Mouse (Mus musculus) midbrain, embryonic 10.5 days (tissue): ENCODE data around the gene Acr. TPM values are rescaled to one million over a fixed set of nuclear protein-coding genes. Genes with fewer than 3 reads are reported as not detected.
A peak's percentile ranks its signal among the peaks of the same experiment; 100 is the strongest.

Experiments
- DNase-seq: peaks from one replicate; pipeline ENCODE4 v3.0.0-alpha.2; 2017; ENCODE audit warnings: low spot score
- H3K27ac ChIP-seq: fragments of 300-500 bp; sonication (generic); replicated peaks from 2 replicates; pipeline ENCODE4 v1.5.1; 2016; ENCODE audit warnings: mild to moderate bottlenecking
- H3K27me3 ChIP-seq: fragments of 300-500 bp; sonication (generic); 2 replicates; pipeline ENCODE4 v1.6.1; 2016; ENCODE audit warnings: low read depth, mild to moderate bottlenecking; ENCODE audit not compliant: poor library complexity, severe bottlenecking
- H3K36me3 ChIP-seq: fragments of 300-500 bp; sonication (generic); 2 replicates; pipeline ENCODE4 v1.6.1; 2016; ENCODE audit warnings: mild to moderate bottlenecking, moderate library complexity
- H3K4me1 ChIP-seq: fragments of 300-500 bp; sonication (generic); 2 replicates; pipeline ENCODE4 v1.6.1; 2016
- H3K4me3 ChIP-seq: fragments of 300-500 bp; sonication (generic); 2 replicates; pipeline ENCODE4 v1.5.1; 2016; ENCODE audit warnings: mild to moderate bottlenecking, moderate library complexity
- H3K9me3 ChIP-seq: fragments of 300-500 bp; sonication (generic); replicated peaks from 2 replicates; pipeline ENCODE4 v1.6.1; 2016; ENCODE audit warnings: mild to moderate bottlenecking
- WGBS: fragments of 180-500 bp; shearing (Covaris S2); methylation state at CpG from one replicate; pipeline ENCODE4 v1.1.7; 2016; 5-methylcytosine and 5-hydroxymethylcytosine counted together
- polyA plus RNA-seq: library from polyadenylated mRNA; unstranded; fragments of >200 nt; fragmentation: Nextera tagmentation; extraction: Ambion mirVana; gene quantifications from 2 replicates; pipeline ENCODE4 v1.2.1, GENCODE M21; 2016

Acr gene
- polyA plus RNA-seq, 1 experiment from 2014 or later, result 0.10 TPM

DNA sequence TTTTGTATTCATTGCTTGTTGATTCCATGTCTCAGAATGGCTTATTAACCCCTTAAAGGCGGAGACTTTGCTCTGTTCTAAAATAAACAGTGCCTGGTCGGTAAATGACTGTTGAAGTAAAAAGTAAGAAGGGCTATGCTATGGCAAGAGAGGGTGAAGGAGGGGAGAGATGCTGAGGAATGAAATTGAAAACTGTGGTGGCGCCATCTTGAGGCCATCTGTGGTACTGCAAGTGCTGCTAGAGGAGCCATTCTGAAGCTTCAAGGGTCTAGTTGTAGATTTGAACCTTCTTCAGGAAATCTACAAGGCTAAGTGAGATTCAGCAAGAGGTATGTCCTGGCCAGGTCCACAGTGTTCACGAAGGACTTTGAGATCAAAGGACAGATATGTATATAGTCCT is 37.8 kb upstream of the Acr start:
- Histone ChIP-seq H3K27me3 (peaks cover 30% of the 10 kb centered on the region), H3K36me3 (peaks cover 5% of the 10 kb centered on the region; the same call in 1 of the 2 replicates), H3K9me3 (no peaks in the 10 kb centered on the region), H3K4me1 (peaks cover 23% of the 10 kb centered on the region), H3K4me3 (no peak overlapping the region), H3K27ac (no peak overlapping the region)
- peak; percentile 73 for DNase-seq
- WGBS, result 3% methylated on average over 4 of the region's 4 CpGs

DNA sequence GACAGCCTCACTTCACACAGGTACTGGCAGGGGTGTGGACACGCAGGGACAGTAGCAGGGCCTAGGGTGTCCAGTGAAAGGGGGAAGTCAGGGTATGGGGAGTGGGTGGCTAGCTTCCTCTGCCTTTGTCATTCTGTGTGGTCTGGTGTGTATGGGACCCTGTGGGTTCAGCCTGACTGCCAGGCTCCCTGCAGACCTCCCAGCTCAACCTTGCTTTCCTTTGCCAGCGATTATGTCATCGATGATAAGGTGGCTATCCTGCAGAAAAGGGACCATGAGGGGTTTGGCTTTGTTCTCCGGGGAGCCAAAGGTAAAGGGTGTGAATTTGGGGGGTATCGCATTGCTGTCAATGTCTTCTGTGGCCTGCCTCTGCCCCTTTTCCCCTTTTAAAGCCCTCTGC is 36.7 kb upstream of the Acr start:
- H3K4me1 ChIP-seq, result peaks cover 23% of the 10 kb centered on the region
- no peak overlapping the region for H3K4me3 ChIP-seq
- no peaks in the 10 kb centered on the region for H3K9me3 ChIP-seq
- H3K27ac ChIP-seq, result no peak overlapping the region
- H3K36me3 ChIP-seq, result peaks cover 5% of the 10 kb centered on the region; the same call in 1 of the 2 replicates
- WGBS, result 90% methylated on average over 5 of the region's 5 CpGs
- no peak for DNase-seq
- H3K27me3 ChIP-seq, result peaks cover 24% of the 10 kb centered on the region

DNA sequence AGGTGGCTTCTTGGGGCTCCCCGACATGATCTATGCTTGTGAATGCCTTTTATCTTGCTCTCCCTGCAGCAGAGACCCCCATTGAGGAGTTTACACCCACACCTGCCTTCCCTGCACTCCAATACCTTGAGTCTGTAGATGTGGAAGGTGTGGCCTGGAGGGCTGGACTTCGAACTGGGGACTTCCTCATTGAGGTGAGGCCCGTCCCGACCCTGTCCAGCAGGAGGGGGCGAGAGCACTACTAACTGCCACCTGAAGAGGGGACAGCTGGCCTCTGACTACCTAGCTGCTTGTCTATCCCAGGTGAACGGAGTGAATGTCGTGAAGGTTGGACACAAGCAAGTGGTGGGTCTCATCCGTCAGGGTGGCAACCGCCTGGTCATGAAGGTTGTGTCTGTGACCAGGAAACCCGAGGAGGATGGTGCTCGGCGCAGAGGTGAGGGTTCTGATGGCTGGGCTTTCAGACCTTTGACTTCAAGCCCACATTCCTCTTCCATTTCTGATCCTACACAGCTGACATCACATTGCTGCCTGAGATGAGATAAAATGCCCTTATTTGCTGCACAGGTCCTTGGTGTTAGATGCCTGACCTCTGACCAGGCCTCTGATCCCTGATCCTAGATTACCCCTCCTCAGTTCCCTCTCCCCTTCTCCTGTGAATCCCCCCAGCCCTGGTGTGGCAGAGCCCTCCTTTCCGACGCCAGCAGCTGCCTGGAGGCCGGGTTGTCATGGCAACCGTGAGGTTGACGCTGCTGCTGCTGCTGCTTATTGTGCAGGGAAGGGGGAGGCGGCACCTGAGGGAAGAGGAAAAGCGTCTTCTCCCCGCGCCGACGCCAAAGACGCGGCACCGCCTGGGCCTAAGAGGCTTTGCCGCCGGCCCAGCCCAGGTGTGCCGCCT is 35.9 kb upstream of the Acr start:
- DNase-seq, result peak; percentile 84
- Histone ChIP-seq H3K36me3 (no peaks in the 10 kb centered on the region), H3K27ac (peak overlapping the region; percentile 84), H3K27me3 (peaks cover 24% of the 10 kb centered on the region), H3K9me3 (no peaks in the 10 kb centered on the region), H3K4me3 (peak overlapping the region; percentile 53), H3K4me1 (peaks cover 23% of the 10 kb centered on the region)
- WGBS, result 24% methylated on average over 29 of the region's 29 CpGs

DNA sequence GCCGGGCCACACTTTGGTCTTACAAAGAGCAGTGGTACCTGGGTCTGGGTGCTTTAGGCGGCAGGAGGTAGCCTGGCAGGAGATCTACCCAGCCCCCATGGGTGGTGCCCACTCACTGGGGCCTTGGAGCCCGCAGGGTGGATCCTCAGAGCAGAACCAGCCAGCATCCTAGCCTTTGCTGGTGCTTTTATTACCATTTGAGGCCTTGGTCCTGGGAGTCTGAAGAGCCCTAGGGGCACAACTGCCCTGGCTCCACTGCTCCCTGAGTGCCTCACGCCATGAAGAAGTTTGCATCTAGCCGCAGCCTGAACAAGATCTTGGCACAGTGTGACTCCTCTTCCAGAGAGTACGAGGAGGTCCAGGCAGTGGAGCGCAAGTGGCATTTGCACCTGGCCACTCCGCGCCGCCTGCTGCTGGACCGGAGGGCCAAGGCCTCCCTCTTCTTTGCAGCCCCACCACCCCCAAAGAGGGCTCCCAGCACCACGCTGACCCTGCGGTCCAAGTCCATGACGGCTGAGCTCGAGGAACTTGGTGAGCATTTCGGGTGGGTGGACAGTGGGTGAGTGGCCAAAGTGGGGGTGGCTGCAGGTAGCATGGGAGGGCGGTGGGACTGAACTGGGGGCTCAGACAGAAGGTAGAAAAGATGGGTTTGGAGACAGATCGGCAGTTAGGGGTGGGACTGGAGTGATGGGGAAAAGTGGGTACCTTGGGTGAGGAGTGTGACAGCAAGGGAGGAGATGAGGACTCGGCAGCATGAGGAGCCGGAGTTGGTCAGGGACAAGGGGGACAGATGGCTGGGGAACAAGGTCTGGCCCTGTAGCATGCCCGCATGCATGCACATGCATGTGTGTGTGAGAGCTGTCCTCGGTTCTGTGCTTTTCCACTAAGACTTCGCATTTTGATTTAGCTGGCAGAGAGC is 34.9 kb upstream of the Acr start:
- Histone ChIP-seq H3K36me3 (no peaks in the 10 kb centered on the region), H3K4me1 (peaks cover 23% of the 10 kb centered on the region), H3K4me3 (peak overlapping the region; percentile 53), H3K27ac (peak overlapping the region; percentile 84), H3K27me3 (peaks cover 24% of the 10 kb centered on the region), H3K9me3 (no peaks in the 10 kb centered on the region)
- no peak for DNase-seq
- WGBS, result 74% methylated on average over 23 of the region's 23 CpGs

DNA sequence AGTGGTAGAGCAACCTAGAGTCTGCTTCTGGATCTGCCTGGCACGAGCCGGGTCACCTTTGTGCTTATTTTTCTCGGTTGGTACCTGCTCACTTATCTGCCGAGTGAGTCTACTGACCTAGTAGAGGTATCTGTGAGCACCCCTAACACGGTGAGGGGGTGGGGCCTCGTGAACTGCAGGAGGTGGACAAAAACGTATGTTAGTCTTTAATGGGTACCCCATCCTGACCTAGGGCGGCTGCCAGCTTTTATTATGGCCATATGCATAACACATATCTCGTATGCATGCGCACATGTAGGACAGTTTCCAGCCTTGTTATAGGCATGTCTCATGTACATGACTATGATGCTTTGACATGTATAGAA is 34.3 kb upstream of the Acr start:
- H3K4me3 ChIP-seq, result peak overlapping the region; percentile 53; the same call in 1 of the 2 replicates
- no peaks in the 10 kb centered on the region for H3K9me3 ChIP-seq
- H3K36me3 ChIP-seq, result no peaks in the 10 kb centered on the region
- 92% methylated on average over 10 of the region's 10 CpGs for WGBS
- no peak overlapping the region for H3K27ac ChIP-seq
- no peak for DNase-seq
- peaks cover 23% of the 10 kb centered on the region for H3K4me1 ChIP-seq
- peaks cover 24% of the 10 kb centered on the region for H3K27me3 ChIP-seq

DNA sequence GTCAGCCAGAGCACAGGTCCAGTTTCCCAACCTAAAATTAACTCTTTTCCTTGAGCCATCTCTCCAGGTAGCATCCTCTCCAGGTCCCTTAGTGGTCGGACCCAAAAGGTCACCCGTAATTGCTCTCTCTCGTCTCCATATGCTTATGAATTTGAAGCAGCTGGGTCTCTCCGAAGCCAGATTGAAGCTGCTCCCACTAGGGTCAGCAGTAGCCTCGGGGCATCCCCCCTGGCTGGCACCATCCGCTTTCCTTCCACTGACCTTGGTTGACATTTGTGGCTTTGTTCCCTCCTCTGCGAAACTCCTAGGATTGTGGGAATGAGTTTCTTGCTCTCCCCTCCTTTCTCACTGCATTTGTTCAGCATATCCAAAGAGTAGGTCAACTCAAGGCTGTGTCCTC is 24.0 kb upstream of the Acr start:
- Histone ChIP-seq H3K27me3 (peaks cover 41% of the 10 kb centered on the region), H3K4me3 (no peak overlapping the region), H3K9me3 (no peaks in the 10 kb centered on the region), H3K27ac (no peak overlapping the region), H3K4me1 (peaks cover 21% of the 10 kb centered on the region), H3K36me3 (peaks cover 44% of the 10 kb centered on the region)
- DNase-seq, result no peak
- 91% methylated on average over 7 of the region's 7 CpGs for WGBS

DNA sequence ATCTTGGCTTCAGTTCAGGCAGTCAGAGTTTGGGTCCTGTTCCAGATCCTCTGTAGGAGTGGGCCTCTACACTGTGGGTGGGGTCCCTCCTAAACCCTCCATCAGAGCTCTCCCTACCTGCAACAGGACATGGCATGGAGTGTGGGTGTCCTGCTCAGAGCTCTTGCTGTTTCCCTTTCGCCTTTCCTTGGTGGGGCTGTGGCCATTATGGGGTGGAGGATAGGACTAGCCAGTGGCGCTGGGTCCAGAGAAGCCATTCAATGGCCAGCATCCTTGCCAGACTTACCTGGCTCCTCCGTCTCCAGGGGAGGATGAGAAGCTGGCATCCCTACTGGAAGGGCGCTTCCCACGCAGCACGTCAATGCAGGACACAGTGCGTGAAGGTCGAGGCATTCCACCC is 20.8 kb upstream of the Acr start:
- peaks cover 53% of the 10 kb centered on the region for H3K36me3 ChIP-seq
- DNase-seq, result no peak
- peak overlapping the region; percentile 54 for H3K4me3 ChIP-seq
- H3K9me3 ChIP-seq, result no peaks in the 10 kb centered on the region
- WGBS, result 60% methylated on average over 6 of the region's 8 CpGs
- peaks cover 24% of the 10 kb centered on the region for H3K4me1 ChIP-seq
- peaks cover 48% of the 10 kb centered on the region for H3K27me3 ChIP-seq
- H3K27ac ChIP-seq, result peak overlapping the region; percentile 77; the same call in 1 of the 2 replicates

DNA sequence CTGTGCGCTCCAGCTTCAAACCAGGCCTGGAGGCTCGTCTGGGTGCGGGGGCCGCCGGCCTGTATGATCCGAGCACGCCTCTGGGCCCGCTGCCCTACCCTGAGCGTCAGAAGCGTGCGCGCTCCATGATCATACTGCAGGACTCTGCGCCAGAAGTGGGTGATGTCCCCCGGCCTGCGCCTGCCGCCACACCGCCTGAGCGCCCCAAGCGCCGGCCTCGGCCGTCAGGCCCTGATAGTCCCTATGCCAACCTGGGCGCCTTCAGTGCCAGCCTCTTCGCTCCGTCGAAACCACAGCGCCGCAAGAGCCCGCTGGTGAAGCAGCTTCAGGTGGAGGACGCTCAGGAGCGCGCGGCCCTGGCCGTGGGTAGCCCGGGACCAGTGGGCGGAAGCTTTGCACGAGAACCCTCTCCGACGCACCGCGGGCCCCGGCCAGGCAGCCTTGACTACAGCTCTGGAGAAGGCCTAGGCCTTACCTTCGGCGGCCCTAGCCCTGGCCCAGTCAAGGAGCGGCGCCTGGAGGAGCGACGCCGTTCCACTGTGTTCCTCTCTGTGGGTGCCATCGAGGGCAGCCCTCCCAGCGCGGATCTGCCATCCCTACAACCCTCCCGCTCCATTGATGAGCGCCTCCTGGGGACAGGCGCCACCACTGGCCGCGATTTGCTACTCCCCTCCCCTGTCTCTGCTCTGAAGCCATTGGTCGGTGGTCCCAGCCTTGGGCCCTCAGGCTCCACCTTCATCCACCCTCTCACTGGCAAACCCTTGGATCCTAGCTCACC is 20.1 kb upstream of the Acr start:
- Histone ChIP-seq H3K27me3 (peaks cover 48% of the 10 kb centered on the region), H3K27ac (peak overlapping the region; percentile 77), H3K4me3 (peak overlapping the region; percentile 54), H3K36me3 (peaks cover 54% of the 10 kb centered on the region), H3K9me3 (no peaks in the 10 kb centered on the region), H3K4me1 (peaks cover 24% of the 10 kb centered on the region)
- DNase-seq, result peak; percentile 75
- WGBS, result 7% methylated on average over 58 of the region's 58 CpGs

DNA sequence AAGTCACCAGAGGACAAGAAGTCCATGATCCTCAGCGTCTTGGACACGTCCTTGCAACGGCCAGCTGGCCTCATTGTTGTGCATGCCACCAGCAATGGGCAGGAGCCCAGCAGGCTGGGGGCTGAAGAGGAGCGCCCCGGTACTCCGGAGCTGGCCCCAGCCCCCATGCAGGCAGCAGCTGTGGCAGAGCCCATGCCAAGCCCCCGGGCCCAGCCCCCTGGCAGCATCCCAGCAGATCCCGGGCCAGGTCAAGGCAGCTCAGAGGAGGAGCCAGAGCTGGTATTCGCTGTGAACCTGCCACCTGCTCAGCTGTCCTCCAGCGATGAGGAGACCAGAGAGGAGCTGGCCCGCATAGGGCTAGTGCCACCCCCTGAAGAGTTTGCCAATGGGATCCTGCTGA is 19.3 kb upstream of the Acr start:
- Histone ChIP-seq H3K4me1 (peaks cover 24% of the 10 kb centered on the region), H3K4me3 (peak overlapping the region; percentile 54), H3K36me3 (peaks cover 46% of the 10 kb centered on the region), H3K27ac (peak overlapping the region; percentile 77), H3K9me3 (no peaks in the 10 kb centered on the region), H3K27me3 (peaks cover 48% of the 10 kb centered on the region)
- no peak for DNase-seq
- WGBS, result 41% methylated on average over 11 of the region's 11 CpGs

DNA sequence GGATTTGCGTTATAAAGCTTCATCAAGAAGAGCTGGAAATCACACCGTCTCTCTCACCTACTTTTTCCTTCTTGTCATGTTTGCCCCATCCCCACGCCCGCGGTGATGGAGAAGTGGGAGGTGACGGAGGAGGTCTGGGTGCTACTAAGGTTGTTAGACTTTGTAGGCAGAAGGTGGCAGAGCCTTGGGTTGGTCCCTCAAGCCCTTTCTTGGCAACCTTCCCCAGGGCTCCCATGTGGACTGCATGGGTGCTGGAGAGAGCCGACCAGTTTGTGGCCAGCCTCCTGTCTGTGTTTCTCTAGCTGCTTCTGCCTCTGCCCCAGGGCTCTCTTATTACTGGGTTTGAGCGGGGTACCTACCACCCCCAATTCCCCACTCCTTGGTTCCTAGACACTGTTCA is 17.6 kb upstream of the Acr start:
- Histone ChIP-seq H3K36me3 (peaks cover 32% of the 10 kb centered on the region; the same call in 1 of the 2 replicates), H3K27ac (no peak overlapping the region), H3K9me3 (no peaks in the 10 kb centered on the region), H3K27me3 (peaks cover 53% of the 10 kb centered on the region), H3K4me1 (peaks cover 24% of the 10 kb centered on the region), H3K4me3 (no peak overlapping the region)
- DNase-seq, result no peak
- WGBS, result 93% methylated on average over 8 of the region's 8 CpGs

DNA sequence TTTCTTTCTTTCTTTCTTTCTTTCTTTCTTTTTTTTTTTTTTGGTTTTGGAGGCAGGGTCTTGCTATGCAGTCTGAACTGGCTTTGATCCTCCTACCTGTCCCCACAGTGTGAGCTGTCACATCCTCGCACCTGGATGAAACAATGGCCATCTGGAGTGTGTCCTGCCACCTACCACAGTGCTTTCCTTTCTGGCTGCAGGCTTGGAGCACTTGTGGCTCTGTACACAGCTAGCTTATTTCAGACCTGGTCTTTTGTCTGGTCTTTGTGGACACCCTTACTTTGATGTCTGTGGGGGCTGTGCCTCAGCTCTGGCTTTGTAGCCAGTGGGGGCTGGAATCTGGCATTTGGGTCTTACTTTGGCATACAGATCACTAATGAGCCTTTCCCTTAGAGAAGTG is 16.4 kb upstream of the Acr start:
- no peak for DNase-seq
- 90% methylated on average over 1 of the region's 1 CpGs for WGBS
- H3K4me1 ChIP-seq, result peaks cover 32% of the 10 kb centered on the region
- no peaks in the 10 kb centered on the region for H3K9me3 ChIP-seq
- H3K36me3 ChIP-seq, result peaks cover 20% of the 10 kb centered on the region; the same call in 1 of the 2 replicates
- H3K27ac ChIP-seq, result no peak overlapping the region
- H3K27me3 ChIP-seq, result peaks cover 53% of the 10 kb centered on the region
- no peak overlapping the region for H3K4me3 ChIP-seq

DNA sequence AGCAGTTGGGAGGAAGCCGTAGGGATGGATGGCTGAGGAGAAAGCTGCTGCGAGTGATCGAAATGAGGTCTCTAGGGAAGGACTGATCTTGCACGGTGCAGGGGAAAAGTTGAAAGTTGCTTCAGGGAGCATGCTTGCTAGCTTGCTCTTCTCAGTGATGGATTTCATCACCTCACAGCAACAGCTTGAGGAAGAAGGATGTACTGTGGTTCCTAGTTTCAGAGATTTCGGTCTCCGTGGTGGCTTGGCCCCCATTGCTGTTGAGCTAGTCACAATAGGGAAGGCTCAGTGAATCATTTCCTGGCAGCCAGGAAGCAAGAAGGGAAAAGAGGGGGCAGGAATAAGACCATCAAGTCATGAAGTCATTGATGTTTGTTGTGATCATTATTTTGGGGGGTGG is 12.5 kb upstream of the Acr start:
- Histone ChIP-seq H3K4me3 (no peak overlapping the region), H3K9me3 (no peaks in the 10 kb centered on the region), H3K36me3 (0 out of 2 replicates have a peak, but pooled peaks cover 7% of the 10 kb centered on the region), H3K27ac (no peak overlapping the region), H3K27me3 (peaks cover 50% of the 10 kb centered on the region), H3K4me1 (peaks cover 33% of the 10 kb centered on the region)
- DNase-seq, result no peak
- 93% methylated on average over 6 of the region's 6 CpGs for WGBS
